Mouse (Mus musculus) midbrain, postnatal 0 days (tissue): ENCODE results near the gene Fibp. TPM values are rescaled to one million over a fixed set of nuclear protein-coding genes. Genes with fewer than 3 reads are reported as not detected.
A peak's percentile ranks its signal among the peaks of the same experiment; 100 is the strongest.
"Not testable (repeated sequence)": the region's sequence is repeated elsewhere in the genome, so short reads cannot be mapped to it uniquely, and the experiment has no call there.

Source experiments
- ATAC-seq: fragments of 200-750 bp; cut with Nextera tagmentation; 2 replicates; pipeline ENCODE4 v1.8.0; 2017; ENCODE audit warnings: moderate number of reproducible peaks, mild to moderate bottlenecking, moderate TSS enrichment, moderate library complexity; ENCODE audit not compliant: low FRiP score
- DNase-seq: peaks from one replicate; pipeline ENCODE4 v3.0.0-alpha.2; 2015; ENCODE audit warnings: low spot score
- H3K27ac ChIP-seq: fragments of 300-500 bp; sonication (generic); 2 replicates; pipeline ENCODE4 v1.5.1; 2014; ENCODE audit warnings: low read depth, mild to moderate bottlenecking, low read length, mixed read lengths
- H3K27me3 ChIP-seq: fragments of 300-500 bp; sonication (generic); 2 replicates; pipeline ENCODE4 v1.6.1; 2014; ENCODE audit warnings: low read length, control low read depth, mixed read lengths; ENCODE audit not compliant: insufficient read depth
- H3K36me3 ChIP-seq: fragments of 300-500 bp; sonication (generic); 2 replicates; pipeline ENCODE4 v1.6.1; 2014; ENCODE audit warnings: low read length, control low read depth, mixed read lengths; ENCODE audit not compliant: insufficient read depth
- H3K4me1 ChIP-seq: fragments of 300-500 bp; sonication (generic); 2 replicates; pipeline ENCODE4 v1.6.1; 2014; ENCODE audit warnings: mild to moderate bottlenecking, control low read depth, antibody characterized with exemption, low read length, mixed read lengths; ENCODE audit not compliant: insufficient read depth
- H3K4me2 ChIP-seq: fragments of 300-500 bp; sonication (generic); 2 replicates; pipeline ENCODE4 v1.6.1; 2014; ENCODE audit warnings: low read depth, mild to moderate bottlenecking, low read length, mixed read lengths; ENCODE audit not compliant: poor library complexity, severe bottlenecking
- H3K4me3 ChIP-seq: fragments of 300-500 bp; sonication (generic); 2 replicates; pipeline ENCODE4 v1.5.1; 2014; ENCODE audit warnings: low read depth, mild to moderate bottlenecking, low read length, moderate library complexity
- H3K9ac ChIP-seq: fragments of 300-500 bp; sonication (generic); replicated peaks from 2 replicates; pipeline ENCODE4 v1.6.1; 2014; ENCODE audit warnings: mild to moderate bottlenecking, low read length, moderate library complexity, mixed read lengths; ENCODE audit not compliant: poor library complexity, severe bottlenecking
- H3K9me3 ChIP-seq: fragments of 300-500 bp; sonication (generic); 2 replicates; pipeline ENCODE4 v1.6.1; 2016; ENCODE audit warnings: low read length, control low read depth
- CTCF ChIP-seq: IDR thresholded peaks from 2 replicates; pipeline ENCODE4 v1.5.1; 2016; ENCODE audit warnings: antibody characterized with exemption, mild to moderate bottlenecking
- WGBS: fragments of 180-500 bp; shearing (Covaris S2); extraction: QIAGEN DNeasy Blood & Tissue Kit; methylation state at CpG from one replicate; pipeline ENCODE4 v1.1.7; 2014; 5-methylcytosine and 5-hydroxymethylcytosine counted together
- polyA plus RNA-seq: library from polyadenylated mRNA; unstranded; fragments of >200 nt; fragmentation: Nextera tagmentation; extraction: Ambion mirVana; gene quantifications from 2 replicates; pipeline ENCODE4 v1.2.1, GENCODE M21; 2015
- total RNA-seq: library from RNA; depleted of rRNA; stranded (reverse); fragments of >200 nt; gene quantifications from 2 replicates; pipeline ENCODE4 v1.2.3, GENCODE M21; 2014

Fibp gene
- total and polyA plus RNA-seq, 2 experiments from 2014 or later, result 122 to 174 TPM

DNA sequence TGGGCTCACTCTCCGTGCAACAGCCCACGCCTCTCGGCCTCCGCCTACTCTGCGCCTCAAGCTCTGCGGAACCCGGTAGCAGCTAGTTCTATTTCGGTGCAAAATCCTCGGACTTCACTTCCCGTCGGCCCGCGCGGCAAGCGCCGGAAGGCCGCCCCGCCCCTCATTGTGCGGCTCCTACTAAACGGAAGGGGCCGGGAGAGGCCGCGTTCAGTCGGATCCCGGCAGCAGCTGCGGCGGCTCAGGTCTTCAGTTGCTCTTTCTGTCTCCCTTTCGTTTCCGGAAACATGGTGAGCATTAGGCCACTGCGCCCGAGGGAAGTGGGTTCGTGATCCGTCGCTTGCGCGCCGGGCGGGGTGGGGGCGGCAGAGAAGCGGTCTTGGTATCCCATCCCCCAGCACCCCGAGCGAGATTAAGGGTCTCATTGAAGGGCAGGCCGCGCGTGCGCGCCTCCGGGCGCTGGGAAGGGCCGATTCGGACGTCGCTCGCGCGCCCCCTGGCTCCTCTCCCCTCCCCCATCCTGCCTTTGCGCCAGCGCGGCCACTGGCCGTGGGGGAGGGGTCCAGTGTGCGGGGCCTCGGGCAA lies 30.0 kb downstream of the Fibp start, which contains the start of gene Cfl1:
Cfl1 (plus strand) TSS at position 143 of the 585 bp plus-strand sequence.
- peak within 1 kb of the TSS; percentile 83 for H3K4me2 ChIP-seq
- H3K9me3 ChIP-seq, result no peaks in the 10 kb centered on the region
- H3K4me3 ChIP-seq, result peak within 1 kb of the TSS; percentile 71
- H3K27ac ChIP-seq, result peak within 1 kb of the TSS; percentile 99
- ATAC-seq, result peak; percentile 70
- DNase-seq, result peak; percentile 96
- H3K4me1 ChIP-seq, result peaks cover 3% of the 10 kb centered on the region; the same call in 1 of the 2 replicates
- peak within 1 kb of the TSS; percentile 96 for H3K9ac ChIP-seq
- H3K27me3 ChIP-seq, result no peaks in the 10 kb centered on the region
- peak; percentile 48 for TF ChIP-seq CTCF
- peaks cover 25% of the 10 kb centered on the region for H3K36me3 ChIP-seq
- under 1% methylated on average over 49 of the region's 62 CpGs for WGBS

DNA sequence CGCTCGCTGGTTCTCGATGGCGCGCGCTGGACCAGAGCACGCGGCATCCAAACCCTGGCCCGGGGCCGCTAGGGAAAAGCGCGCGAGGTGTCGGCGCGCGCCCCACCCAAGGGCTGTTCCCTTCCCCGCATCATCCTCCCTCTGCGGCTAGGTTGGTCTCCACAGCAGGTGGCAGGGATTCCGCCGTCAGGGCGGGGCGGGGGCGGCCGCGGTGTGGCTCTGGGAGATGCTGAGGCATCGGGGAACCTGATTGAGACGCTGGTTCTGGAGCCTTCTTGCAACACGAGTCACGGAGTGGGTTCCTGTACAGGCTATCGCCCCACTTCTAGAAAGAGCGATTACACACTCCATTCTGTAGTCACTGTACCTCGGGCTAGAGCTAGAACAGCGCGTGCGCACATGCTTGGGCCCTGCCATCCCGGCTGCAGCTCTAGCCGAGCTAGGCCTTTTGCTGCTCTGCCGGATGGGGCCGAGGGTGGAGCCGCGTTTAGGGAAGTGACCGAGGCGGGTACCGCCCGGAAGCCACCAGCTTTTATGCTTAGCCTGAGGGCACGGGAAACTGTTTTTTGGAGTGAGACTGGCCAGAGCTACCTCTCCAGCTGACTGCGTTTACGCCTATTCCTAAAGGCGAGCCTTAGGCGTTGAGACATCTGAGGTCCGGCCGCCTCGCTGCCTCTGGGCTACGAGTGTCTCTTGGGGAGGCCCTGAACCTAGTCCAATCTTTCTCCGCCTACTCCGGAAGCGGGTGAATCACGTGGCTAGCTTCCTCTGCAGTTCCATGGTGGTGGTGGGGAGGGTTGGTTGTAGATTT lies 30.7 kb downstream of the Fibp start:
- Histone ChIP-seq H3K4me2 (peak overlapping the region; percentile 65), H3K4me3 (peak overlapping the region; percentile 71), H3K36me3 (peaks cover 25% of the 10 kb centered on the region), H3K4me1 (peaks cover 3% of the 10 kb centered on the region; the same call in 1 of the 2 replicates), H3K9ac (peak overlapping the region; percentile 96), H3K27ac (peak overlapping the region; percentile 99), H3K27me3 (no peaks in the 10 kb centered on the region), H3K9me3 (no peaks in the 10 kb centered on the region)
- peak; percentile 82 for DNase-seq
- no peak for TF ChIP-seq CTCF
- ATAC-seq, result 0 out of 2 replicates have a peak, but pooled peaks have one; percentile 24
- under 1% methylated on average over 49 of the region's 59 CpGs for WGBS

DNA sequence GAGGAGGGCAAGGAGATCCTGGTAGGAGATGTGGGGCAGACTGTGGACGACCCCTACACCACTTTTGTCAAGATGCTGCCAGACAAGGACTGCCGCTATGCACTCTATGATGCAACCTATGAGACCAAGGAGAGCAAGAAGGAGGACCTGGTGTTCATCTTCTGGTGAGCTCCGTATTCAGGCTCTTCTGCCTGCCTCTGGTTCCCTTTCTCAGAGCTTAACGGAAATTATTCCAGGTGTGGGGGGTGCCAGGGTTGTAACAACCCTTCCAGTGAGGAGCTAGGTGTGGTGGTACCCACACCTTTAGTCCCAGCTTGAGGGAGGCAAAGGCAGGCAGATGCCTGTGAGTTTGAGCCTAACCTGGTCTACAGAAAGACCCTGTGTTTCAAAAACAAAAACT lies 32.2 kb downstream of the Fibp start:
- Histone ChIP-seq H3K4me2 (no peak overlapping the region), H3K9ac (no peak overlapping the region), H3K36me3 (peaks cover 40% of the 10 kb centered on the region), H3K9me3 (no peaks in the 10 kb centered on the region), H3K27me3 (no peaks in the 10 kb centered on the region), H3K4me3 (no peak overlapping the region), H3K27ac (no peak overlapping the region), H3K4me1 (no peaks in the 10 kb centered on the region)
- DNase-seq, result no peak
- ATAC-seq, result no peak
- no peak for TF ChIP-seq CTCF
- 90% methylated on average over 4 of the region's 4 CpGs for WGBS

DNA sequence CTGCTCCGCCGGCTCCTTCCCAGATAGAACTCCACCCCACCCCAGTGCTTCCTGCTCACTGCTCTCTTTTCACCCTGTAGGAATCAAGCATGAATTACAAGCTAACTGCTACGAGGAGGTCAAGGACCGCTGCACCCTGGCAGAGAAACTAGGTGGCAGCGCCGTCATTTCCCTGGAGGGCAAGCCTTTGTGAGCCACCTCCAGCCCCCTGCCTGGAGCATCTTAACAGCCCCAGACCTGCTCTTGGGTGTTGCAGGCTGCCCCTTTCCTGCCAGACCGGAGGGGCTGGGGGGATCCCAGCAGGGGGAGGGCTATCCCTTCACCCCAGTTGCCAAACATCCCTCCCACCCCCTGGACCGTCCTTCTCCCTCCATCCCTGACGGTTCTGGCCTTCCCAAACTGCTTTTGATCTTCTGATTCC lies 32.9 kb downstream of the Fibp start:
- not testable (repeated sequence) for H3K4me1 ChIP-seq, DNase-seq, H3K4me2 ChIP-seq, H3K4me3 ChIP-seq, H3K9me3 ChIP-seq, H3K27ac ChIP-seq, H3K27me3 ChIP-seq, ATAC-seq, H3K9ac ChIP-seq
- H3K36me3 ChIP-seq, result peaks cover 46% of the 10 kb centered on the region
- WGBS, result 58% methylated on average over 9 of the region's 9 CpGs

DNA sequence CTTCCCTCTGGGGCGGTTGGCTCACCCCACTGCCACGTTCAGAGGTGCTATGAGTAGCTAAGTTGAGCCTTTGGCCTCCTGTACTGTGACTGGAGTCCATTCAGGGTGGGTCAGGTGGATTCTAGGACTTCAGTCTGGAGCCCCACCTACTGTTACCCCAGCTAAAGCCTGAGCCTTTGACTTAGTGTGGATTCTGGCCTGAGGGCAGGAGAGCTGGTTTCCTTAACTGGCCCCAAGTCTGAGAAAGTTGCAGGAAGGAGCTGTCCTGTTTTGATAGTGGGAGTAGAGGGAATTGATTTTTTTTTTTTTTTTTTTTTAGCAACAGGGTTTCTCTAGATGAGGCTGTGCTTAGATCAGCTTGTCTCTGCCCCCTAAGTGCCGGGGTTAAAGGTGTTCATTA lies 33.9 kb downstream of the Fibp start:
- ATAC-seq, result no peak
- no peak for DNase-seq
- H3K4me3 ChIP-seq, result no peak overlapping the region
- H3K4me2 ChIP-seq, result no peak overlapping the region
- no peaks in the 10 kb centered on the region for H3K9me3 ChIP-seq
- no peaks in the 10 kb centered on the region for H3K4me1 ChIP-seq
- no peak overlapping the region for H3K9ac ChIP-seq
- H3K27me3 ChIP-seq, result no peaks in the 10 kb centered on the region
- no peak overlapping the region for H3K27ac ChIP-seq
- no peak for TF ChIP-seq CTCF
- WGBS, result 83% methylated on average over 3 of the region's 3 CpGs
- H3K36me3 ChIP-seq, result peaks cover 47% of the 10 kb centered on the region
